In genomic region chr11:54865330-54866085, GRCm38 (mm10) we compare ENCODE assay signal across 8 mouse cellular contexts. TPM values are rescaled to one million over a fixed set of nuclear protein-coding genes. Genes with fewer than 3 reads are reported as not detected.
DNase-seq lines count a peak whose midpoint lies in the region; ATAC-seq and TF ChIP-seq lines count a peak whose summit lies in the region.

No protein-coding gene starts in this region.

- no peaks in the 10 kb centered on the region for H3K9me3 ChIP-seq in kidney, embryonic 15.5 days (replicated peaks)
- H3K9me3 ChIP-seq in hindbrain, embryonic 14.5 days (ENCODE audit: control insufficient read depth, low read length), result no peaks in the 10 kb centered on the region
- H3K9me3 ChIP-seq in midbrain, embryonic 16.5 days (replicated peaks; ENCODE audit: control insufficient read depth, low read length, poor library complexity, severe bottlenecking), result no peaks in the 10 kb centered on the region

- no peak for DNase-seq in kidney, postnatal 10 days
- no peak for DNase-seq in hindbrain, embryonic 14.5 days (ENCODE audit: low spot score)
- DNase-seq in gastrocnemius, postnatal 10 days, result no peak
- no peak for DNase-seq in testis, postnatal 14 days (ENCODE audit: low spot score)
- no peak for DNase-seq in right cerebral cortex, postnatal 10 days (ENCODE audit: low spot score in 2 of 2)

- peak overlapping the region; percentile 68 for H3K4me3 ChIP-seq in kidney, embryonic 15.5 days (replicated peaks)
- peak overlapping the region; percentile 65 for H3K4me3 ChIP-seq in bone marrow macrophage, adult 2 months (ENCODE audit: insufficient read depth, low read length)
- H3K4me3 ChIP-seq in hindbrain, embryonic 14.5 days (replicated peaks; ENCODE audit: low read length), result peak overlapping the region; percentile 88
- H3K4me3 ChIP-seq in midbrain, embryonic 16.5 days (ENCODE audit: low read depth, low read length), result peak overlapping the region; percentile 77

- WGBS in kidney, embryonic 15.5 days, result 64% methylated on average over 6 of the region's 6 CpGs
- WGBS in hindbrain, embryonic 14.5 days, result 73% methylated on average over 6 of the region's 6 CpGs
- 77% methylated on average over 6 of the region's 6 CpGs for WGBS in midbrain, embryonic 16.5 days

- peak overlapping the region; percentile 97 for H3K9ac ChIP-seq in kidney, embryonic 15.5 days
- peak overlapping the region; percentile 96 for H3K9ac ChIP-seq in hindbrain, embryonic 14.5 days
- peak overlapping the region; percentile 66 for H3K9ac ChIP-seq in midbrain, embryonic 16.5 days (ENCODE audit: low read depth, low read length)

- no peaks in the 10 kb centered on the region for H3K27me3 ChIP-seq in kidney, embryonic 15.5 days
- H3K27me3 ChIP-seq in hindbrain, embryonic 14.5 days (ENCODE audit: control insufficient read depth, insufficient read depth, low read length), result no peaks in the 10 kb centered on the region
- no peaks in the 10 kb centered on the region for H3K27me3 ChIP-seq in midbrain, embryonic 16.5 days (ENCODE audit: control insufficient read depth, insufficient read depth, low read depth, low read length)

- H3K4me2 ChIP-seq in kidney, embryonic 15.5 days, result peak overlapping the region; percentile 65
- peak overlapping the region; percentile 70 for H3K4me2 ChIP-seq in hindbrain, embryonic 14.5 days (replicated peaks)
- peak overlapping the region; percentile 80 for H3K4me2 ChIP-seq in midbrain, embryonic 16.5 days (ENCODE audit: low read length)

- no peak for ATAC-seq in kidney, embryonic 15.5 days (replicated peaks; ENCODE audit: low FRiP score)
- ATAC-seq in hindbrain, embryonic 14.5 days (ENCODE audit: low FRiP score), result no peak; the same call in 1 of the 2 replicates
- ATAC-seq in midbrain, embryonic 16.5 days, result no peak

- no peak for TF ChIP-seq POLR2A in bone marrow macrophage, adult 2 months (IDR thresholded peaks at IDR 0.05; ENCODE audit: borderline replicate concordance, low read depth, low read length)

- peak overlapping the region; percentile 90 for H3K27ac ChIP-seq in kidney, embryonic 15.5 days
- peak overlapping the region; percentile 68 for H3K27ac ChIP-seq in bone marrow macrophage, adult 2 months (ENCODE audit: insufficient read depth, low read depth, low read length)
- peak overlapping the region; percentile 86 for H3K27ac ChIP-seq in hindbrain, embryonic 14.5 days
- H3K27ac ChIP-seq in midbrain, embryonic 16.5 days (ENCODE audit: low read length), result peak overlapping the region; percentile 91

- H3K4me1 ChIP-seq in kidney, embryonic 15.5 days, result peaks cover 43% of the 10 kb centered on the region
- H3K4me1 ChIP-seq in bone marrow macrophage, adult 2 months (ENCODE audit: control insufficient read depth, insufficient read depth, low read length), result peaks cover 22% of the 10 kb centered on the region
- H3K4me1 ChIP-seq in hindbrain, embryonic 14.5 days (replicated peaks; ENCODE audit: control insufficient read depth, insufficient read depth, low read length), result peaks cover 33% of the 10 kb centered on the region
- peaks cover 39% of the 10 kb centered on the region for H3K4me1 ChIP-seq in midbrain, embryonic 16.5 days (ENCODE audit: control insufficient read depth, insufficient read depth, low read length)

- peaks cover 11% of the 10 kb centered on the region for H3K36me3 ChIP-seq in kidney, embryonic 15.5 days
- peaks cover 10% of the 10 kb centered on the region for H3K36me3 ChIP-seq in hindbrain, embryonic 14.5 days (replicated peaks; ENCODE audit: control insufficient read depth, insufficient read depth)
- peaks cover 5% of the 10 kb centered on the region; the same call in 1 of the 2 replicates for H3K36me3 ChIP-seq in midbrain, embryonic 16.5 days (ENCODE audit: control insufficient read depth, insufficient read depth, low read length)

- TF ChIP-seq CTCF in bone marrow macrophage, adult 2 months (IDR thresholded peaks at IDR 0.05; ENCODE audit: low read depth, low read length), result no peak

RNA-seq across cellular contexts. Expression of gene Hint1, which starts 0.7 kb away (rescaled TPM):
- 683 and 778 TPM in 2 replicates for polyA plus RNA-seq in kidney, embryonic 15.5 days (2015; fragmentation: Nextera tagmentation; extraction: Ambion mirVana)
- polyA plus RNA-seq in bone marrow macrophage, adult 2 months (2012; ENCODE audit: insufficient read depth, insufficient read length, missing spikeins), result 324 and 359 TPM in 2 replicates
- 791 and 878 TPM in 2 replicates for polyA plus RNA-seq in hindbrain, embryonic 14.5 days (2014; fragmentation: Nextera tagmentation; extraction: Ambion mirVana)
- polyA plus RNA-seq in midbrain, embryonic 16.5 days (2015; fragmentation: Nextera tagmentation; extraction: Ambion mirVana), result 731 and 741 TPM in 2 replicates
- total RNA-seq in gastrocnemius, postnatal 10 days (2021), result 100 to 1,000 TPM; 254 to 262 TPM

RNA-seq across cellular contexts. Expression of gene Lyrm7, which starts 4.8 kb away (rescaled TPM):
- polyA plus RNA-seq in kidney, embryonic 15.5 days (2015; fragmentation: Nextera tagmentation; extraction: Ambion mirVana), result 5.3 and 8.6 TPM in 2 replicates
- polyA plus RNA-seq in bone marrow macrophage, adult 2 months (2012; ENCODE audit: insufficient read depth, insufficient read length, missing spikeins), result 0.67 and 1.7 TPM in 2 replicates
- polyA plus RNA-seq in hindbrain, embryonic 14.5 days (2014; fragmentation: Nextera tagmentation; extraction: Ambion mirVana), result 11.8 and 12.6 TPM in 2 replicates
- 10.5 and 15.1 TPM in 2 replicates for polyA plus RNA-seq in midbrain, embryonic 16.5 days (2015; fragmentation: Nextera tagmentation; extraction: Ambion mirVana)
- 10 to 100 TPM; 15.8 to 21.1 TPM for total RNA-seq in gastrocnemius, postnatal 10 days (2021)

RNA-seq across cellular contexts. Expression of gene Gpx3, which starts 36.7 kb away (rescaled TPM):
- polyA plus RNA-seq in kidney, embryonic 15.5 days (2015; fragmentation: Nextera tagmentation; extraction: Ambion mirVana), result 156 and 157 TPM in 2 replicates
- polyA plus RNA-seq in bone marrow macrophage, adult 2 months (2012; ENCODE audit: insufficient read depth, insufficient read length, missing spikeins), result 10.8 and 13.8 TPM in 2 replicates
- polyA plus RNA-seq in hindbrain, embryonic 14.5 days (2014; fragmentation: Nextera tagmentation; extraction: Ambion mirVana), result 67.6 and 73.6 TPM in 2 replicates
- 29.4 and 40.5 TPM in 2 replicates for polyA plus RNA-seq in midbrain, embryonic 16.5 days (2015; fragmentation: Nextera tagmentation; extraction: Ambion mirVana)
- total RNA-seq in gastrocnemius, postnatal 10 days (2021), result 10 to 100 TPM; 23.2 to 36.0 TPM
